Mouse (Mus musculus): ENCODE measurements around the gene Zmym1.
"Not testable (repeated sequence)": the region's sequence is repeated elsewhere in the genome, so short reads cannot be mapped to it uniquely, and the experiment has no call there.

The Zmym1 gene

DNA sequence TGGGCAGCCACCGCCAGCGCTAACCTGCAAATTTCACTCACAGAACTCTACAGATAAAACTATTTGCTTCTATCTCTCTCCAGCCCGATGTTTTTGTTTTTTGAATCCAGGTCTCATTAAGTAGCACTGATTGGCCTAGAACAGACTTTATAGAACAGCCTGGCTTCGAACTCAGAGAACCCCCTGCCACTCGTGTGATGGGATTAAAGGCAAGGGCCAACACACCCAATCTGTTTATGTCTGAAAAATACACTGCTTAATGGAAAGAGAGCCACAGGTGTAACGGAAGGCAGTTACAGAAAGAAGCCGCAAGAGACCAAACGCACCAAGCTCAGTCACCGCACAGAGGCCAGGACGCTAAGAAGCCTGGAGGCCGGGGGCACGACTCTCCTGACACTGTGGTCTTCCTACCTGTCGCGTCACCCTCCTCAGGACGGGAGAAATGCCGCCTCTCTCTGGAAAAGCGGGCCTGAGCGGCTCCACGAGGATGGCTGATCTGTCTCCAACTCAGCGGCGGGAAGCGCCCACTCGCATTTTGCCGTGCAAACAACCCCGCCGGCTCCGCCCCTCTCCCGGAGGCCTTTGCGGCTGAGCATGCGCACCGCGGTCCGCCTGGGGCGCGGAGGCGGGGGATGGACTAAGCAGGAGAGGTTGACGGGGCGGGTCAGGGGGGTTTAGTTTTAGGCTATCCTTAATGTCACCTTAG, at the start of gene Zmym1:
Gene Zmym1 (minus strand): TSS at position 568 of the 706 bp plus-strand sequence.
- peak; percentile 88 for DNase-seq

DNA sequence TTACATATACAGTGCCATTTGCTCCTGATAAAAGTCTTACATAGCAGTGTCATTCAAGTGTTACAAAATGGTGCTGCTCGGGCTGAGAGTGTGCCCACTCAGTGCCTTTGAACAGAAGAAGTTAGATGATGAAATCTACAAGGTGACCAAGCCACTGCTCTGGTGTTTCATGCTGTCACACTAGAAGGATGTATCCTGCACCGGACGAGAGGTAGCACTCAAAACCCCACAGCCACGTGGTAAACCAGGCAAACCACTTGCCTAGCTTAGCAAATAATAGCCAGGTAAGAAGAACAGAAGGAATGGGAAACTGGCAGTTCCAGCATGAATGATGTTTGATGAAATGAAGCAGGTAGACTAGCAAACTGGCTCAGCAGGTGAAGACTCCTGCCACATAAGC, 49.6 kb upstream of the Zmym1 start:
- no peak for DNase-seq

DNA sequence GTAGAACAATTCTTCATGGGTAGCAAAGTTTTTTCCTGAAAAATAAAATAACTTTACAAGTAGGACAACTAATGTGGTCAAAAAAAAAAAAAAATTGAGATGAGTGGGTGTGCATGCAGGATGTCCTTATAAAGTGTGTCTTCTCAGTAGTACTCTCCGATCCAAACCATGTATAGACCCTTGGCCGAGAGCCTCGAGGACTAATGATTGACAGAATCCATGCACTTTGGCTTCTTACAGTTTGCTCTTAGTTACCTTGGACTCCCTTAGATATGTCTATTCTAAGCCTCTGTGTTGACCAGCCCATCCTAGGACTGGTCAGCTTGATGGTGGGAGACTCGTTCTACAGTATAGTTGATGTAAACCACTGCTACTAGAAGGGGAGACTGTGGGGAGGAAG, 46.6 kb upstream of the Zmym1 start:
- no peak for DNase-seq

DNA sequence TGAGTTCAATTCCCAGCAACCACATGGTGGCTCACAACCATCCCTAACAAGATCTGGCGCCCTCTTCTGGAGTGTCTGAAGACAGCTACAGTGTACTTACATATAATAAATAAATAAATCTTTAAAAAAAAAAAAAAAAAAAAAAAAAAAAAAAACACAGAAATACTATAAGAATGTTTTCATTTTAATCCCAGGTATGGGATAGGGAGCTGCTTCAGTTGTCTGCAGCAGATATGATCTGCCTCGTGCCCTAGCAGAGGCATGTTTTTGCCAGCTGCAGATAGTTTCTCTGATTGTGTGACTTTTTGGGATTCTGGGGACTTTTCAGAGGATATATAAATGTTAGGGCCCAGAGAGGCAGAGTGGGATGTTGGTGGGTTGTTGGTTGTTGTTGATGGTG, 38.6 kb upstream of the Zmym1 start:
- DNase-seq, result not testable (repeated sequence)

DNA sequence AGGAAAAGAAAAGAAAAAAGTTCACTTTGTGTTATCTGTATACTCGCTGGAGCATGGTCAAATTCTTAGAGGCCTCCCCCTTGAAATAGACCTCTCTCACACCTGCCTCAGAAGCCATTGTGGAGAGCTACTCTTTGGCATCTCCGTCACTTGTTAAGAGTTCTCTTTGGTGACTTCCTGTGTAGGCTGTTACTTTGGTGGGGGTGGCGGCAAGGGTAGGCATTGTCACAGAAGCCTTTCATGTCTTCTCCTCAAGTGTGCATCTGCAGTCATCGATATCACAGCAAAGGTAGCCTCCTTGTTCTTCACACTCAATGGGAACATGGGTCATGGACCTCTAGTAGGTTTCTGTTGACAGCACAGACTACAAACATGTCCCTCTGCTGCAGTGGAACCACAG, 34.1 kb upstream of the Zmym1 start:
- no peak for DNase-seq

DNA sequence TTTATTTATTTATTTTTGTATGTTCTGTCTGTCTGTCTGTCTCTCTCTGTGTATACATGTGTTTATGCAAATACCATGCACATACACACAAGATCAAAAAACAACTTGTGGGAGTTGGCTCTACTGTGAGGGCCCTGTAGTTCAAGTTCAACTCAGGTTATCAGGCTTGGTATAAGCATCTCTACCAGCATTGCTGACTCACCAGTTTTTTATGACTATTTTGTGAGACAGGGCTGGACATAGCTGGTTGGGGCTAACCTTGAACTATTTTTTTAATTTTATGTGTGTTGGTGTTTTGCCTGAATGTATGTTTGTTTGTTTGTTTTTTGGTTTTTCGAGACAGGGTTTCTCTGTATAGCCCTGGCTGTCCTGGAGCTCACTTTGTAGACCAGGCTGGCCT, 30.2 kb upstream of the Zmym1 start:
- no peak for DNase-seq

DNA sequence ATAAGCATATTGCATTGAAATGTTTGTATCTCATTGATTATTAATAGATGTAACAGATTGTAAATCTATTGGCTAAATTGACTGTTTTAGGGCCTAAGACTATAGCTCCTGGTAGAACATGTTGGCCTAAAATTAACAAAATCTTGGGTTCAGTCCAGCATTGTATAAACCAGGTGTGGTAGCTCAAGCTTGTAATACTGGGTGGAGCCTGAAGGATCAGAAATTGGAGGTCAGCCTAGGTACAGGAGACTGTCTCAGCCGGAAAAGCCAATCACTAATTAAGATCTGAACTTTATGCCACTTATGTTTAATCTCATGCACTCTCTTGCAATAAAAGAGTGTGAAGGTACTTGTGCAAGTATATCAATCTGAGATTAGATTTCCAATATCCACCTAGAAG, 24.8 kb upstream of the Zmym1 start:
- DNase-seq, result no peak

DNA sequence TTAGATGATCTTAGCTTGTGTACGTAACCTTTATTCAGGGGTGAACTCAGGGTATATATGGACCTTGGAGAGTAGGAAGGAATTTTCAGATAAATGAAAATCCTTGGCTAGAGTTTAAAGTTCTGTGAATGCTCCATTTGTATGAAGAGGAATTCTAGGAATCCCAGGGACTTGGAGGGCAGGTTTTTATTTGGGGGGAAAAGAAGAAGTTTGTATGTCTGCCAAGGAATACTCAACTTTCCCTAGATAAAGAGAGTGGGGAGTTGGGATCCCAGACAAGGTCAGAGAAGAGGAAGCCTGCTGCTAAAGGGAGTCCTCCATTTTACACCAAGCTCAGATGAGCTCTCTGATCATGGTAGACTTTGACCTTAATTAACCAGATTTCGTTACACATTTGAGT, 22.2 kb upstream of the Zmym1 start:
- DNase-seq, result no peak

DNA sequence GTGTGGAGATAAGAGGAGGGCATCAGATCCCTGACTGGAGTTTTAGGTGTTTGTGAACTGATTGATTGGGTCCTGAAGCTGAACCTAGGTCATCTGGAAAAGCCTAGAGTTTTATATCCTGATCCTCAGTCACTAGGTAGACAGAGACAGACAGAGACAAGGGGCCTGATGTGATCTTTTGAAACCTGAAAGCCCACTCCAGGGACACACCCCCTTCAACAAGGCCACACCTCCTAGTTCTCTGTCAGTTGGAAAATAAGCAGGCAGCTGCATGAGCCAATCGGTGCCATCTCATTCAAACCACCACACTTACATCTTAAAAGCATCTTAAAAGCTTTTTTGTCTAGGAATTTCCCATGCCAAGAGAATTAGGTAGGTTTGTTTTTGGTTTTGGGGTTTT, 19.9 kb upstream of the Zmym1 start:
- no peak for DNase-seq

DNA sequence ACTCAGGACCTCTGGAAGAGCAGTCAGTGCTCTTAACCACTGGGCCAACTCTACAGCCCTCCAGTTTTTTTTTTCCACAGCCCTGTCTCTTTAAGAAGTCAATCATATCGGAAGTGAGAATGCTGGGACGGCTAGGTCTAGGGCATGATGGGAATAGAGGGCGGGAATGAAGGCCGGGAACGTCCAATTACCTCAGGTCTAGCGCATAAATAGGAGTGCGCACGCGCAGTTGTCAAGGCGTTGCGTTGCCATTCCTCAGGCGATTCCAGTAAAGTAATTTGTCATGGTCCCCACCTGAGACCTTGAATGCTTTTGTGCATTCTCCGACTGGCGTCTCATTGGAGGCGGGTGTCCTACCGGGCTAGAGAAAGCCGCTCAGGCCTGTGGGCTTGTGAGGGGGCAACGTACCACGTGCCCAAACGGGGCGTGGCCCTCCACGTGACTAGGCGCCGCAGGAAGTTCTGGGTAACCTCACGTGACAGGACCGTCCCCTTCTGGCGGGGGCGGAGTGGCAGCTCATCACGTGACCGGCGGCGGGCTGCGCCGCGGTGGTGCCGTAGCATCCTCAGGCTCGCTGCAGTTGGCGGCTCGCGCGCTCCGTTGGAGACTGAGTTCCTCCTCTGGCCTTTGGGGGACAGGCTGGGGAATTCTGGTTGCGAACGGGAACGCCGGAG, 16.1 kb upstream of the Zmym1 start, which contains the start of gene Zmym6:
Gene Zmym6 (plus strand): TSS at position 509 of the 674 bp plus-strand sequence.
- peak; percentile 97 for DNase-seq

DNA sequence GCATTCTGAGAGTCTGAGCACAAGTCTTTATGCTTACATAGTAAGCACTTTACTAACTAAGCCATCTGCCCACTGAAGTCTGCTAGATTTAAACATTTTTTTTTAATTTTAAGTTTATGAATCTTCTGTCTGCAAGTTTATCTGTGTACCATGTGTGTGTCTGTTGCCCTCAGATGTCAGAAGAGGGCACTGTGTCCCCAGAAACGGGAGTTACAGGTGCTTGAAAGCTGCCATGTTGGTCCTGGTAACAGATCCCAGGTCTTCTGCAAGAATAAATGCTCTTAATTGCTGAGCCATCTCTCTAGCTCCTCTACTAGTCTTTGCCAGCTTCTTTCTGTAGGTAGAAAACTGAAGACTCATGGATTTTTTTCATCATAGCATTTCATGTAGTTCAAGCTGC, 14.0 kb upstream of the Zmym1 start:
- no peak for DNase-seq

DNA sequence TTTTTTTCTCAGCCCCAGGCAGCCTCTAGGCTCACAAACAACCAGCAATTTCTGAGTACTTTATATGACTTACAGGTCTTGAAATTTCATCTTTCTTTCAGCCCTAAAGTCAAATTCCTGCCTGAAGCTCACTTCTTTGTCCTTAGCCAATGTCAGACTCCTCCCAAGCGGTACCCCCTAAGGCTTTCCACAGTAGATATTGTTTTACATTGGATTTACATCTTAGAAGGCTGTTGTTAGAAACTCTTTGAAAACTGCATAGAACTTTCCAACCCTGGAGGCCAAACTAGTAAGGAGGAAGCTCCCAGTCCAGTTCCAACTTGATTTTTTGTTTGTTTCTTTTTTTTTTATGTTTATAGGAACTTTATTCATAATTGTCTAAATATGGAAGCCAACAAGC, 3.1 kb upstream of the Zmym1 start:
- DNase-seq, result no peak

DNA sequence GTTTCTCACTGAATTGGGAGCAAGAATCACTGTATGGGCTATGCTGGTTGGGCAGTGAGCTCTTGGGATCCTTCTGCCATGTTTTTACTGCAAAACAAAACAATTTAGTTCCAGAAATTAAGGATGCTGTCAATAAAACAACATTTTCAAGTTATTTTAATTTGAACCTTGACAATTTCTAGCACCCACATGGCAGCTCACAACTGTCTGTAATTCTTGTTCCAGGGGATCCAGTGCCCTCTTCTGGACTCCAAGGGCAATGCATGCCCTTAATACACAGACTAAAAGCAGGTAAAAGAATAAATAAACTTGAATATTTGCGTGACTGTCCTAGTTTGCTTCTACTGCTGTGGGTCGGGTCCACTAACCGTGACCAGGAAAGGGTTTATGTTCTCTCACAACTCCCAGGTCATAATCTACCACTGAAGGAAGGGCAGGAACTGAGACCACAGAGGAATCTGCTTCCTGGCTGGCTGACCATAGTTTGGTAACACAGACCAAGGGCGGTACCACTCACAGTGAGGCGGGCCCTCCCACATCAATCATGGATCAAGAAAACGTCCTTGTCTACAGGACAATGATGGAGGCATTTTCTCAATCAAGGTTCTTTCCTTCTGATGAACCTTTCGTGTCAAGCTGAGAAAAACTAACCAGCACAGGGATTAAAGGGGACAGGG, 6.3 kb downstream of the Zmym1 start:
- no peak for DNase-seq

DNA sequence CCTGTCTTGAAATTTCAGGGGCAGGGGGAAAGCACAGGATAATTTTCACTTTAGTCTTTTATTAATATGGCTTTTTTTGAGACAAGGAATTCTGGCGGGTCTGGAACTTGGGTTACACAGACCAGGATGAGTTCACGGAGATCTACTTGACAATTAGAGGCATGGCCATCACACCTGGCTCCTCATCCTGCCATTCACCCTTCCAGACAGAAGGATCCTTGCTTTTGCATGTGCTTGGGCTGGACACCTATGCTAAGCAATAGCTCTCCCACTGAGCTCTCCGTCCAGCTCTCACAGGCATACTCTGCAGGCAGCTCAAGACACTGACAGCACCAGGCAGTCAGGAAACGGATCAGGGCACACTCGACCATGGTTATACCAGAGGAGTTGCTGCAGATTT, 7.9 kb downstream of the Zmym1 start:
- DNase-seq, result no peak

DNA sequence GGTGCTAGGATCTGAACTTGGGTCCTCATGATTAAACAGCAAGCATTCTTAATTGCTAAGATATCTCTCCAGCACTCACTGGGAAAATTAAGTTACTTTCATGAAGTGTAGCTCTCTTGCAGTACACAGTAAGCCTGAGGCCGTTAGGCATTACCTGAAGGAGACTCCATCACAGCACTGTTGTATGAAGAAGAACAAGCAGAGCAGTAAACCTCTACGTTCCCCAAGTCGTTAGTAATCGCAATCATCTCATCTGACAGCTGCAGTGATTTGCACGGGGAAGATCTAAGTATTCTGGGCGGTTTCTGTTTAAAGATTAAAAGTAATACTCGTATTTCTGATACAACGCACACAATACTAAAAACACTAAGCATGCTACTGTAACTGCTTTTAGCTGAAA, 9.8 kb downstream of the Zmym1 start:
- DNase-seq, result no peak

DNA sequence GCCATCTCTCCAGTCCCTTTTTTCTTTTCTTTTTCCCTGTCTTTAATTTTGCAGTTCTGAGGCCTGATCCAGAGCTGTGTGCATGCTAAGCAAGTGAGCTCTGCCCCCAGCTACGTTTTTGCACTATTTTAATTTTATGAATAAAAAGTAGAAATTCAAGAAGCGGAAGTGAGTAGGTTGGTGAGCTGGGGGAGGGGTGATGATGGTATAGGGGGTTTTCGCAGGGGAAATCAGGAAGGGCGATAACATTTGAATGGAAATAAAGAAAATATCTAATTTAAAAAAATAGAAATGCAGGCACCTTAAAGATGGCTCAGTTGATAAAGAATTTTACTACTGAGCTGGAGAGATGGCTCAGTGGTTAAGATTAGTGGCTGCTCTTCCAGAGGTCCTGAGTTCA, 17.4 kb downstream of the Zmym1 start:
- DNase-seq, result no peak

DNA sequence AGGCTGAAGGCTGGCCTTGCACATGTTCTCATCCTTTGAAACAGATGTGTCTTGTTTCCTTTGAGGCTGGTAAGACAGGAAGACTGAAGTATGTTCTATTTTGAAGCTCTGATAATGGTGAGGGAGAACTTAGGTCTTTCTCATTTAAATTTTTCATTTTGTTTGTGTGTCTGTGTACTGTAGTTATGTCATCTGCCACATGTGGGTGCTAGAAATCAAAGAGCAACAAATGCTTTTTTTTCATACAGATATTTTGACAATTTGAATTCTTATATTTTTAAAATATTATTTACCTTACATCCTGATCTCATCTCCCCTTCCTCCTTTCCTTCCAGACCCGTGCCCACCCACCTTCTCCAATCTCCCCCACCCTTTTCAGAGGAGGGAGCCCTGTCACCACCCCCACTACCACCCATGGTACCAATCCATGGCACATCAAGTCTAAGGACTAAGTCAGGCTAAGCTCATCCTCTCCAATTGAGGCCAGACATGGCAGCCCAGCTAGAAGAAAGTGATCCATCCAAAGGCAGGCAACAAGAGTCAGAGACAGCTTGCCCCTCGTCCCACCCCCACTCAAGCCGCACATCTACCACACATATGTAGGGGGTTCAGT, 21.0 kb downstream of the Zmym1 start:
- DNase-seq, result no peak

DNA sequence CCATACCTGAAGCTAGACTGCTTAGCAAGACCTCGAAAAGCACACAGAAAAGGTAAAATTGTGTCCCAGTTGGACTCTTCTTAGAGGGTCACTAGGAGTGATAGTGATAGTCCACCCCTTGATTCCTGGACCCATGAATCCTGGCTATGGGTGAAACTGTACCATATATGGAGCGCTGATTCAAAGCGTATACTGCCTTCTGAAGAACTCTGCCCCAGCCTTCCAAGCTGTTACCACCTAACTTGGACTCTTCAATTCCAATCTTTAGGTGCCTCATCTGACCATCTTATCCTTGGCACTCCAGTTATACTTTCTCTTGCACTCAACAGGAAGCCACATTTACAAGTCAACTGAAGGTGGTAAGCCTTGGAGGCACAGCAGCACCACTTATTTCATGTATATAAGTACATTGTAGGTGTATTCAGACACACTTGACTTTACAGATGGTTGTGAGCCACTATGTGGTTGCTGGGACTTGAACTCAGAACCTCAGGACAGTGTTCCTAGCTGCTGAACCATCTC, 22.1 kb downstream of the Zmym1 start:
- no peak for DNase-seq

DNA sequence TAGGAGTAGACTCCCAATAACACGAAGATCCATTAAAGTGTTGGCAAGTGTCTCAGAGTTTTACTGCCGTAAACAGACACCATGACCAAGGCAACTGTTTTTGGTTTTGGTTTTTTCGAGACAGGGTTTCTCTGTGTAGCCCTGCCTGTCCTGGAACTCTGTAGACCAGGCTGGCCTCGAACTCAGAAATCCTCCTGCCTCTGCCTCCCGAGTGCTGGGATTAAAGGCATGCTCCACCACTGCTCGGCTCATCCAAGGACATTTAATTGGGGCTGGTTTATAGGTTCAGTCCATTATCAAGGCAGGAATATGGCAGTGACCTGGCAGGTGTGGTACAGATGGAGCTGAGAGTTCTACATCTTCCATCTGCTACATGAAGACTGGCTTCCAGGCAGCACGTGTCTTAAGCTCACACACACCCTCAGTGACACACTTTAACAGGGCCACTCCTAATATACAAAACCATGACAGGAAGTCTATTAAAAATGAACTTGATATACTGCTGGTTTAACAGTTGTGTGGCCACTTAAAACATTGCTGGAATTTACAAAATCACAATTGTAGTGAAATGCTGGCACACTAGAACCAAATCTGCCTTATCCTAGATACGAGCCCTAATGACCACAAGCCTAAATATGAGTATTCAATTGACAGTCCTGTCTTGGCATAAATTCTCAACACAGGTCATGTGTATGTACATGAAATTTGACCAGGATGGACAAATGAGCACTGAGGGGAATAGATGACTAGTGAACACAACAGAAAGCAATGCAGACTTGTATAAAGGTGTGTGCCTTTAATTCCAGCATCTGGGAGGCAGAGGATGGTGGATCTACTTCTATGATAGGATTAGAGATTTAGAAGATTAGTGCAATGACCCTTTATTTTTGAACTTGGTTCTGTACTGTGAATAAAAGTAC, 22.8 kb downstream of the Zmym1 start:
- DNase-seq, result no peak

DNA sequence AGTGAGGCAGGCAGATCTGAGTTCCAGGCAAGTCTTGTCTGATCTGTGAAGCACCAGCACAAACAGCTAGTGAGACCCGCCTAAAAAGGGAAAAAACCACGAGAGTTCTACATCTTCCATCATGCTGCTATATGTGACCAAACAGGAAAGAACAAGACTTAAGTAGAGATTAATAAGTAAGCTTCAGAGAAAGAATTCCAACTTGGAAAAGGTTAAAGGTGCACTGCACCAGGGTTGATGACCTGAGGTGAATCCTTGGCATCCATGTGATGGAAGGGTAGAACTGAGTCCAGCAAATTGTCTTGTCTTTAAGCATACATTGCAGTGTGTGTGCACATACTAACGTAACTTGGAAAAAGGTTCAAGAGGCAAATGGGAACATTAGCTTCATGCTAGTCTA, 23.8 kb downstream of the Zmym1 start:
- no peak for DNase-seq

DNA sequence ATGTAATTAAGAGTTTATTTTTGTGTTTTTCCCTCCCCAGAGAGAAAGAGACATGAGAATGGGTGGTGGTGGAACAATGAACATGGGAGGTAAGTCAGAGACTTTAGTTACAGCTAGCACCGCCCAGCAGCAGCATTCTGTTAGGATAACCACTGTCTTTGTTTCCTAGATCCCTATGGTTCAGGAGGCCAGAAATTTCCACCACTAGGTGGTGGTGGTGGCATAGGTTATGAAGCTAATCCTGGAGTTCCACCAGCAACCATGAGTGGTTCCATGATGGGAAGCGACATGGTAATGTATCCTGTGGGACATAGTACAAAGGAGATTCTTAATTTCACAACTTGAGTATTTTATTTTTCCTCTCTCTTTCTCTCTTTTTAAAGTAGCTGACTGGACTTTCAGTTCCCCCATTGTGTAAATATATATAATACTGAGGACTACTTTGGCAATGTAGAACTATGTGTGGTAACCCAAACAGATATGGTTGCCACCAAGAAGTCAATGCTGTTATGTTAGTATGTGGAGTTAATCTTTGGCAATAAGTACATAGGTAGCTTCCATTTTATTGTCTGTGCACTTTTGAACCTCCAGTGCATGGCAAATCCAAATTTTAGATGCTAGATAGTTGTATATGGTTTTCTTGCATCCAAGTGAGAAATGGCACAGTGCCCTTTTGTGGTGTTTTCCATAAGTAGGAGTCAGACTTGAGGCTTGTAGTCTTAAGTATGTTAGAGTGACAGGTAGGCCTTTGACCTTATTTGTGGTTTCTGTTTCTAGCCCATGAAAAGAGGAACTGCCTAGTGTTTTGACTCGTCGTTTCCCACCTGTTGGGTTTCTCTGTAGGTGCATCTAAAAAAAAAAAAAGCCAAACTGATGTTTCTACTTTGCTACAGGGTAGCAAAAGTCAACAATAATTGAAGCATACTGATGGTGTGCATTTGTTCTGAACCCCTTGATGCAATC, 33.4 kb downstream of the Zmym1 start:
- DNase-seq, result no peak

All from right cerebral cortex, postnatal 14 days (tissue).